Mouse (Mus musculus) midbrain, embryonic 12.5 days (tissue): ENCODE results near the gene Zmynd10. TPM values are rescaled to one million over a fixed set of nuclear protein-coding genes. Genes with fewer than 3 reads are reported as not detected.

Experiments
- ATAC-seq: fragments of 200-750 bp; cut with Nextera tagmentation; 2 replicates; pipeline ENCODE4 v1.8.0; 2017; ENCODE audit warnings: low read depth, moderate TSS enrichment, moderate library complexity; ENCODE audit not compliant: low FRiP score
- H3K27ac ChIP-seq: fragments of 300-500 bp; sonication (generic); replicated peaks from 2 replicates; pipeline ENCODE4 v1.5.1; 2016; ENCODE audit warnings: mild to moderate bottlenecking
- H3K27me3 ChIP-seq: fragments of 300-500 bp; sonication (generic); 2 replicates; pipeline ENCODE4 v1.6.1; 2016; ENCODE audit warnings: mild to moderate bottlenecking
- H3K36me3 ChIP-seq: fragments of 300-500 bp; sonication (generic); 2 replicates; pipeline ENCODE4 v1.6.1; 2016
- H3K4me1 ChIP-seq: fragments of 300-500 bp; sonication (generic); 2 replicates; pipeline ENCODE4 v1.6.1; 2016
- H3K4me2 ChIP-seq: fragments of 300-500 bp; sonication (generic); replicated peaks from 2 replicates; pipeline ENCODE4 v1.6.1; 2016; ENCODE audit warnings: mild to moderate bottlenecking, moderate library complexity
- H3K4me3 ChIP-seq: fragments of 300-500 bp; sonication (generic); 2 replicates; pipeline ENCODE4 v1.5.1; 2016; ENCODE audit warnings: mild to moderate bottlenecking
- H3K9ac ChIP-seq: fragments of 300-500 bp; sonication (generic); replicated peaks from 2 replicates; pipeline ENCODE4 v1.6.1; 2016; ENCODE audit warnings: mild to moderate bottlenecking, moderate library complexity
- H3K9me3 ChIP-seq: fragments of 300-500 bp; sonication (generic); 2 replicates; pipeline ENCODE4 v1.6.1; 2016; ENCODE audit warnings: mild to moderate bottlenecking
- WGBS: fragments of 180-500 bp; shearing (Covaris S2); methylation state at CpG from one replicate; pipeline ENCODE4 v1.1.7; 2016; 5-methylcytosine and 5-hydroxymethylcytosine counted together
- polyA plus RNA-seq: library from polyadenylated mRNA; unstranded; fragments of >200 nt; fragmentation: Nextera tagmentation; extraction: Ambion mirVana; gene quantifications from 2 replicates; pipeline ENCODE4 v1.2.1, GENCODE M21; 2016

Zmynd10 gene
- polyA plus RNA-seq, result 1.1 and 2.6 TPM in 2 replicates

- H3K36me3 ChIP-seq, result peaks cover 22% of the 10 kb centered on the region
- WGBS, result 3% methylated on average over 20 of the region's 20 CpGs
- peak within 1 kb of the TSS; percentile 22; the same call in 1 of the 2 replicates for H3K4me3 ChIP-seq
- H3K4me1 ChIP-seq, result peaks cover 44% of the 10 kb centered on the region
- ATAC-seq, result peak; percentile 70
- peak within 1 kb of the TSS; percentile 41; the same call in 1 of the 2 replicates for H3K9ac ChIP-seq
- peak within 1 kb of the TSS; percentile 35; the same call in 1 of the 2 replicates for H3K27ac ChIP-seq
- H3K9me3 ChIP-seq, result no peaks in the 10 kb centered on the region
- H3K4me2 ChIP-seq, result peak within 1 kb of the TSS; percentile 47
- H3K27me3 ChIP-seq, result peaks cover 48% of the 10 kb centered on the region
Observed at GRCm38 (mm10) chr9:107547026-107547425, at the start of gene Zmynd10. TSS of gene Zmynd10 (plus strand) at chr9:107547298.

- Histone ChIP-seq H3K9me3 (no peaks in the 10 kb centered on the region), H3K4me2 (no peak overlapping the region), H3K9ac (0 out of 2 replicates have a peak overlapping the region, but pooled peaks have one; percentile 17), H3K27me3 (no peaks in the 10 kb centered on the region; the same call in 1 of the 2 replicates), H3K4me3 (no peak overlapping the region), H3K36me3 (no peaks in the 10 kb centered on the region), H3K4me1 (peaks cover 11% of the 10 kb centered on the region), H3K27ac (no peak overlapping the region)
- 83% methylated on average over 3 of the region's 3 CpGs for WGBS
- ATAC-seq, result no peak
Observed at GRCm38 (mm10) chr9:107500708-107501286, 46.3 kb upstream of the Zmynd10 start.

- Histone ChIP-seq H3K27ac (no peak overlapping the region), H3K9ac (no peak overlapping the region), H3K27me3 (no peaks in the 10 kb centered on the region), H3K36me3 (no peaks in the 10 kb centered on the region), H3K4me1 (peaks cover 19% of the 10 kb centered on the region), H3K4me3 (no peak overlapping the region), H3K9me3 (no peaks in the 10 kb centered on the region), H3K4me2 (no peak overlapping the region)
- 95% methylated on average over 12 of the region's 12 CpGs for WGBS
- ATAC-seq, result no peak
Observed at GRCm38 (mm10) chr9:107502131-107502846, 44.8 kb upstream of the Zmynd10 start.

- H3K27me3 ChIP-seq, result no peaks in the 10 kb centered on the region
Observed at GRCm38 (mm10) chr9:107504662-107505537, 42.2 kb upstream of the Zmynd10 start.

GRCm38 (mm10) chr9:107508266-107508665 lies 38.8 kb upstream of the Zmynd10 start:
- H3K4me1 ChIP-seq, result peaks cover 59% of the 10 kb centered on the region
- no peak overlapping the region for H3K4me3 ChIP-seq
- no peaks in the 10 kb centered on the region for H3K9me3 ChIP-seq
- 56% methylated on average over 10 of the region's 10 CpGs for WGBS
- no peaks in the 10 kb centered on the region for H3K27me3 ChIP-seq
- no peak overlapping the region for H3K9ac ChIP-seq
- no peak for ATAC-seq
- no peaks in the 10 kb centered on the region for H3K36me3 ChIP-seq
- peak overlapping the region; percentile 31; the same call in 1 of the 2 replicates for H3K27ac ChIP-seq
- H3K4me2 ChIP-seq, result no peak overlapping the region

More at GRCm38 (mm10) chr9:107504662-107505537, 42.2 kb upstream of the Zmynd10 start:
- Histone ChIP-seq H3K27ac (peak overlapping the region; percentile 58; the same call in 1 of the 2 replicates), H3K9ac (no peak overlapping the region), H3K9me3 (no peaks in the 10 kb centered on the region), H3K36me3 (no peaks in the 10 kb centered on the region), H3K4me2 (no peak overlapping the region), H3K4me3 (no peak overlapping the region), H3K4me1 (peaks cover 38% of the 10 kb centered on the region)
- no peak for ATAC-seq
- 77% methylated on average over 19 of the region's 19 CpGs for WGBS

GRCm38 (mm10) chr9:107510384-107511100 lies 36.6 kb upstream of the Zmynd10 start:
- no peaks in the 10 kb centered on the region for H3K36me3 ChIP-seq
- ATAC-seq, result no peak
- peak overlapping the region; percentile 76 for H3K27ac ChIP-seq
- no peak overlapping the region for H3K4me2 ChIP-seq
- 0 out of 2 replicates have a peak overlapping the region, but pooled peaks have one; percentile 6 for H3K9ac ChIP-seq
- H3K9me3 ChIP-seq, result no peaks in the 10 kb centered on the region
- 89% methylated on average over 14 of the region's 14 CpGs for WGBS
- peaks cover 51% of the 10 kb centered on the region for H3K4me1 ChIP-seq
- no peak overlapping the region for H3K4me3 ChIP-seq
- H3K27me3 ChIP-seq, result no peaks in the 10 kb centered on the region

GRCm38 (mm10) chr9:107511436-107511835 lies 35.7 kb upstream of the Zmynd10 start:
- ATAC-seq, result peak; percentile 45; the same call in 1 of the 2 replicates
- H3K36me3 ChIP-seq, result no peaks in the 10 kb centered on the region
- WGBS, result 57% methylated on average over 8 of the region's 8 CpGs
- peaks cover 51% of the 10 kb centered on the region for H3K4me1 ChIP-seq
- H3K9me3 ChIP-seq, result no peaks in the 10 kb centered on the region
- H3K4me2 ChIP-seq, result no peak overlapping the region
- no peak overlapping the region for H3K9ac ChIP-seq
- no peaks in the 10 kb centered on the region for H3K27me3 ChIP-seq
- peak overlapping the region; percentile 76 for H3K27ac ChIP-seq
- no peak overlapping the region for H3K4me3 ChIP-seq

GRCm38 (mm10) chr9:107512326-107512725 lies 34.8 kb upstream of the Zmynd10 start:
- WGBS, result 55% methylated on average over 16 of the region's 16 CpGs
- no peak for ATAC-seq
- Histone ChIP-seq H3K4me1 (peaks cover 42% of the 10 kb centered on the region), H3K4me2 (no peak overlapping the region), H3K9me3 (no peaks in the 10 kb centered on the region), H3K36me3 (no peaks in the 10 kb centered on the region), H3K4me3 (no peak overlapping the region), H3K27ac (peak overlapping the region; percentile 76), H3K27me3 (no peaks in the 10 kb centered on the region), H3K9ac (no peak overlapping the region)

- Histone ChIP-seq H3K4me3 (no peak overlapping the region), H3K4me2 (no peak overlapping the region), H3K9ac (no peak overlapping the region; the same call in 1 of the 2 replicates), H3K36me3 (no peaks in the 10 kb centered on the region), H3K27ac (peak overlapping the region; percentile 11; the same call in 1 of the 2 replicates), H3K9me3 (no peaks in the 10 kb centered on the region), H3K4me1 (peaks cover 25% of the 10 kb centered on the region), H3K27me3 (peaks cover 5% of the 10 kb centered on the region; the same call in 1 of the 2 replicates)
- ATAC-seq, result 0 out of 2 replicates have a peak, but pooled peaks have one; percentile 34
- WGBS, result 27% methylated on average over 14 of the region's 14 CpGs
Observed at GRCm38 (mm10) chr9:107514303-107514955, 32.7 kb upstream of the Zmynd10 start.

- Histone ChIP-seq H3K36me3 (no peaks in the 10 kb centered on the region), H3K4me1 (peaks cover 24% of the 10 kb centered on the region), H3K4me3 (no peak overlapping the region), H3K9ac (no peak overlapping the region), H3K9me3 (no peaks in the 10 kb centered on the region), H3K27ac (0 out of 2 replicates have a peak overlapping the region, but pooled peaks have one; percentile 49), H3K4me2 (no peak overlapping the region), H3K27me3 (peaks cover 36% of the 10 kb centered on the region)
- 39% methylated on average over 6 of the region's 6 CpGs for WGBS
- no peak; the same call in 1 of the 2 replicates for ATAC-seq
Observed at GRCm38 (mm10) chr9:107520331-107520730, 26.8 kb upstream of the Zmynd10 start.
